Mouse (Mus musculus) B cell, adult 2 months (primary cell): ENCODE measurements around the gene Grin2c.

ENCODE experiments used
- DNase-seq, 2 experiments: peaks; one replicate each; pipeline ENCODE4 v3.0.0; 2022

Gene Grin2c

DNA sequence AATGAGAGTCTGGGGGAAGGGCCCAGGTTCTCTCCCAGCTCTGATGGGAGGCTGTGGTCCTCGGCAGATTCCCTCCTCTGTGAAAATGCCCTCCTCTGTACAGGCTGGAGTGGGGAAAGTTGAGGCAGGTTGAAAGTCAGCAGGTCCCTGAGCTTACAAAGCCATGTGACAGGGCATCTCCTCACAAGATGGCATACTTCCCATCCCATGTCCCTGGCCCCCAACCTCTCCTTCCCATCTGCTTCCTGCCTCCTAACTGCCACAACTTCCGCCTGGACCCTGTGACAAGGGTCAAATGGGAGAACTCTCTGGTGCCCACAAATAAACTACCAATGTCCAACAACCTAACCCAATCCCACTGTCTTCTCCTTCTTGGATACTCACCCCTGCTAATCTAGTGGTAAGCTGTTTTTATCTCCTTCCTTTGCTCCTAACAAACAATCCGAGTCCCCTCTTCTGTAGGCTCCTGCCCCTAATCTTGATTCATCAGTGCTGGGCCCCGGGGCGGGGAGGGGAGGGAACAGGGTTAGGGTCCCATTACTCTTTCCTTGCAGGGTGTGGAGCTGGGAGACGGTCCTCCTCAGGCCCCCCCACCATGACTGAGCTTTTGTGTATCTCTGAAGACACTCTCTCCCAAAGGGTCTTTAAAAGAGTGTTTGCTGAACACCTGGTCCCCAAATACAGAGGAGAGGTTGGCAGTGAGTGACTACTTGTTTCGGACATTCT lies 2.7 kb downstream of the Grin2c start:
- no peak for DNase-seq

DNA sequence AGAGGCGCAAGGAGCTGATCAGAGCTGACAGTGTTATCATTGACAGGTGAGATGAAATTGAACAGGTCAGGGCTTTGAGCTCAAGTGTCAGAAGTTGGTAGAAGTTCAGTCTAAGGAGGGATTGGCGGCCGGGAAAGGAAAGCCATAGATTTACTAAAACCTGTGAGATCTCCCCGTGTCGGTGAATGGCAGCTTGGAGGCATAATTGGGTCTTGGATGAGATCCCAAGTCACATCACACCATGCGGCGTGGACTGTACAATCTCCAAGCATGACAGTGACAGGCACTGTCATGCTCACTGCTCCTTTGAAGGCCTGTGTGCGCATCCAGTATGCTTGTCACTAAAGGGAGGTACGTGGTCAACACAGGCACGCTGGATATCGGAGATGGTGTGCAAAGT lies 4.1 kb downstream of the Grin2c start:
- DNase-seq, result no peak

DNA sequence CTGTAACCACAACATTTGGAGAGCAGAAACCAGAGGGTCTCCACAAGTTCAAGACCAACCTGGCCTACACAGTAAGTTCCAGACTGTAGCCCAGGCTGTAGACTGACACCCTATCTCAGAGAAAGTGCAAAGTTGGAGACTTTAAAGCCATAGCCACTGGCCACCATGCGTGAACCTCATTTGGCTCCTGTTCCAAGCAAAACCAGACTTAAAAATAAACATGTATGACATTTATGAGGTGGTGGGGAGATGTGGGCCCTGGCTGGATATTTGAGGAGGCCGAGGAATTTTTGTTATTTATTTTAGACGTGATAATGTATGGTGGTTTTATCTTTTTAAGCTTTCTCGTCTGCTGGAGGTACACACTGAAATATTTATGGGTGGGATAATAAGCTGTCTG lies 7.9 kb downstream of the Grin2c start:
- no peak for DNase-seq

DNA sequence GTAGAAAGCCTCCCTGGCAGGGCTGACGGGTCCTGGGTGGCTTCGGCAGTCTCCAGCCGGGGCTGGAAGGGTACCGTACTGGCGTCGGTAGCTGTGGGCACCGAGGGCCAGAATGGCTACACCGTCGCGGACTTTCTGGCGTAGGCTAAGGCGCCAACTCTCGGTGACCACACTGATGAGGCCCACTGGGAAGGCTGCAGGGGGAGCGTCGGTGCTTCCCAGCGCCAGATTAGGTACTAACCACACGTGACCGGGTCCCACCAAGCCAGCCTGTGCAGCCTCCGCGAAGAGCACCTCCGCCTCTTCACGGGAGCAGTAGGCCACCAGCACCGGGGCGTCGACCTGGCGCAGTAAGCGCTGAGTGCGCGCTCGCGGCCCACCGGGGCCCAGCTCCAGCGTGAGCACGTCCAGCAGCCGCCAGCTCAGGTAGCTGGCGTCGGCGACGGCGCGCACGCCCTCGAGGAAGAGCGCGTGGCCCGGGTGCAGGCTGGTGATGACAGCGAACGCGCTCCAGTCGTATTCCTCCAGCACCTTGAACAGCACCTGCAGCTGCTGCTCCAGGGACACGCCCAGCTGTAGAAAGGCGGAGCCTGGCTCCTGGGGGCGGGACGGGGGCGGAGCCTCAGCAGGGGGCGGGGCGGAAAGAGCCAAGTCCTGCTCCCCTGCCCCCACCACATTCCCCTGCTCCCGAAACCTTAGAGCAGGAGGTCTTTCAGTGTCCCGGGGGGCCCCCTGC lies 9.1 kb downstream of the Grin2c start:
- peak in 1 of 2 experiments; percentile 22 for DNase-seq

DNA sequence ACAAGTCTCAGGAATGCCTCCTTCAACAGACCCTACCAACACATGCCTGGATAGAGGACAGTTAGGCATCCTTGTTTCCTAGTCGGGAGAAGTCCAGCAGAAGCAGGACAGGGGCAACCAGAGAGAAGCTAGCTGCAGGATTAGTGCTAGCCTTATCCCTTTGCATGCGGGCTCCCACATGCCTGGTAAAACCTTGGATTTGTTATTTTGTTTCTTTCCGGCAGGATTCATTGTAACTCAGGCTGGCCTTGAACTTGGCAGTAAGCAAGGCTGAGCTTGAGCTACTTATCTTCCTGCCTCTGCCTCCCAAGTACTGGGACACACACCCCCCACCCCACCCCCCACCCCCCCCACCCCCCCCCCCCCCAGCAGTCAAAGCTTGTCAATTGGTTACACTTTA lies 15.8 kb downstream of the Grin2c start:
- no peak for DNase-seq

DNA sequence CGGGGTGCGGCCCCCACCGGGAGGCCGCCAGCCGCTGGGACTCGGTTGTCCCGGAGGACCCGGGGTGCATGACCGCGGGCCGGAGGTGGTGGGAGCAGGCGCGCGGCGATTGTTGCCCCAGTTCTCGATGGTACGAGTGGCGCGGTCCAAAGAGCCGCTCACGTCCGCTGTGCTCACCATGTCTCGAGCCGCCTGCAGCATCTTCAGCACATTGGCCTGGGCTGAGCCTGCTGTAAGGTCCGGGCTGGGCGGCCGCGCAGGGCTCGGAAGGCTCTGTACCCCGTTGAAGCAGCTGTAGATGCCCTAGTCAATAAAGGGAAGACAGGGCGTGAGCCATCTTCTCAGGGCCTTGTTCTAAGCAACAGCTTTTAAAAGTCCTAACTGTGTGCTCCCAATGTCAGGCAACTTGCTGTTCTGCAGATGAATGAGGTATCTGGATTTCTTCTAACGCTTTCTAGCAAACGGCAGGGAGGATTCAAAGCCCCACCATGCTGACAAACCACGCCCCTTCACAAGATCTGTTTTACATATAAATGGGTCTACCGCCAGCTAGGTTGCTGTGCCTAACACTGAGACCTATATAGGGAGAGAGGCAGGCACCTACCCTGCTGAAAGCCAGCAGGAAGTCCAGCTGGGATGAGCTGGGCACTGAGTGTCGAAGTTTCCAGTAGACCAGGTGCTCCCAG lies 16.5 kb downstream of the Grin2c start:
- peak in 1 of 2 experiments; percentile 16 for DNase-seq

DNA sequence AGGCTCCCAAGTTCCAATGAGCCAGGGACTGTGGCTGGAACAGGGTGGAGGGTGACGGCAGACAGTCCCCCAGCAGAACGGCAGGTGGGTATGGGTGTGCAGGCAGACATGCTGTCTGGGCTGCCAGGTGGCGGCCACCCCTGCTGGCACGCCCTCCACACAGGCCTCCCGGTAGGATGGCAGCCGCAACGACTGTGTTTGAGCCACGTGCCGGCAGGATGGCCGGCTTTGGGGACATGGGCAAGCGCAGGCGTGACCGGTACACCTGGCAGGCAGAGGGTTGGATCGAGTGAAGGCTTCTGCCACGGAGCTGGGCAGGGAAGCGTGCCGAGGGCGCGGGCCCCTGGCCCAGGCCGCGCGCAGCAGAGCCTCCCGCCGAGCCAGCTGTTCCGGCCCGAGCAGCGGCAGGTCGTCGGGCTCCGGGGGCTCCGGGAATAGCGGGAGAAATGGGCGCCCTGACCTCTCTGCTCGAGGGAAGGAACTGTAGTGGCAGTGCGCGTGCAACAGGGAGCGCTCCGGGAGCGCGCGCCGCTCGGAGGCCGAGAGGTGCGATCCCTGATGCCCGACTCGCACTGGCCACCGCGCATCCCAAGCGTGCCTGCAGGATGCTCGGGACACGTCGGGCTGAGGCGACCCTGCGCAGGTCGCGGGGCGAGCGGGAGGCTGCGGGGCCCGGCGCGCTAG lies 17.2 kb downstream of the Grin2c start:
- no peak for DNase-seq

DNA sequence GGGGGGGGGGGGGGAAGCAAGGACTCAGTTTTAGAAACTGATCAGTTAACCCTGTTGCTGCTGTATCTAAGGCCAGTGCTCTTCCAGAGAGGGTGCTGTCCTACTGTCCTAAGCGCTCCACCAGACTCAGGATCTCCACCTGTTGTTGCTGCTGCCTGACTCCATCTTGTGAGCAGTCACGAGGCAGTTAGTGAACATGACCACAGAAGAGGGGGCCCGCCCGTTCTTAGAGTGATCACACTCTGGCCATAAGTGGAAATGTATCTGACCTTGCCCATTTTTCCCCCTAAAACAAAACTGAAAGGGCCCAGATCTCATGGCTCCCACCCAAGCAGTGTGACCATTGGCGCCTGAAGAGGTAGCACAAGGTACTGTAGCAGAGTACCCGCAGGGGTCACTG lies 19.1 kb downstream of the Grin2c start:
- no peak for DNase-seq

DNA sequence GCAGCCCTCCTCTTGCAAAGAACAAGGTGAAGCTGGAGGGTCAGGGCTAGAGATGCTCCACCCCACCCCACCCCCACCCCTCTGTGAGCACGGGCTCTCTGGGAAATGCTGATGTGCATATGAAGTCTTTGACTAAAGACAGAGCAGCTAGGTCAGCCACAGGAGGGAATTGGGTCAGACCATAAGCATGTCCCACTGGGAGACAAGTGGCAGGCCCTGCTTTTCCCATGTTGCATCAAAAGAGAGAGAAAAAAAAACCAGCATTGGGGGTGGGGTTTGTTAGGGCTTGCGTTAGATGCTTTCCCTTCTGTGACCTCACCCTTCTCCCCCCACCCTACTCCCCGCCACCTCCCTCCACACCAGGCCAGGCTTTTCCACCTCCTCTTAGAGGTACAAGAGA lies 19.8 kb downstream of the Grin2c start:
- no peak for DNase-seq

DNA sequence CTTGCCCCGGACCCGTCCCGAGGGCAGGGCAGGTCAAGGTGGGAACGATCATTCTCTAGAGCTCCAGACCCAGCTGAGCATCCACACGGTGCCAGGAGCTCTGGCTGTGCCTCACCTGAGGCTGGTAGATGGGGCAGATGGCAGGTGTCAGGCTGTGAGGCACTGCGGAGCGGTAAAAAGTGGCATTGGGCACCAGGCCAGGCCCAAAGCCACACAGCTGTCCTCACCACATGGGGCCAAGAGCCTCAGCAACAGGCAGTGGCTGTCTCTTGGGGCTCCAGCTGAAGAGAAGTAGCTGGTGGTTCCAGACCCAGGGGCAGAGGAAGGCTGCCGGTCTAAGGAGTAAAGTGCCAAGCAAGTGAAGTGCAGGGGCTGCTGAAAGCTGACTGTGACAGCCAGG lies 20.7 kb downstream of the Grin2c start:
- DNase-seq, result no peak

DNA sequence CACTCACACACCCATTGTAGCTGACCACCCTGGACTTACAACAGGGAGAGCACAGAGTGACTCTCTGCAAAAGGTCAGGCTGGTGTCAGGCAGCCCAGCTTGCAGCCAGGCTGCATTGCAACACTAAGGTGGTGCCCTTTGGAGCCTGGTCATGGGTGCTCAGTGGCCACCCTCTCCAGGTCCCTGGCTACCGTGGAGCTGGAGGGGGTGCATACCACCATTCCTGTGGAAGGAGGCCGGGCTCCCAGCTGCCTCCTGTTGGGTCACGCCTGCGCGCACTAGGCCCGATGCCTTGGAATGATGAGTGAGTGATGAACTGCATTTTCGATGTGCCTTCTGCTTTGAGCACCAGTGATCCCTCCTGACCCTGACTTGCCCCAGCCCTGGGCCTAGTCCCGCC lies 22.2 kb downstream of the Grin2c start:
- no peak for DNase-seq

DNA sequence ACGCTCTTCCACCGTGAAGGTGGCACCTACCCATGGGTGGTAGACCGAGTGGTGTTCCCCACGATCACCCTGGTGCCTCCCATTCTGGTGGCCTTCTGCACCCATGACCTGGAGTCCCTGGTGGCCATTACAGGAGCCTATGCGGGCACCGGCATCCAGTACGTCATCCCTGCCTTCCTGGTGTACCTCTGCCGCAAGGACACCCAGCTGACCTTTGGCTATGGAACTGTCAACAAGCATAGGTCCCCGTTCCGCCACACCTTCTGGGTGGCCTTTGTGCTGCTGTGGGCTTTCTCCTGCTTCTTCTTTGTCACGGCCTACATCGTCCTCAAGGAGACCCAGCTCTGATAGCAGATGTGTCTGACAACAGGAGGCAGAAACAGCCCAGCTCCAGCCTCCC lies 23.3 kb downstream of the Grin2c start:
- DNase-seq, result no peak

DNA sequence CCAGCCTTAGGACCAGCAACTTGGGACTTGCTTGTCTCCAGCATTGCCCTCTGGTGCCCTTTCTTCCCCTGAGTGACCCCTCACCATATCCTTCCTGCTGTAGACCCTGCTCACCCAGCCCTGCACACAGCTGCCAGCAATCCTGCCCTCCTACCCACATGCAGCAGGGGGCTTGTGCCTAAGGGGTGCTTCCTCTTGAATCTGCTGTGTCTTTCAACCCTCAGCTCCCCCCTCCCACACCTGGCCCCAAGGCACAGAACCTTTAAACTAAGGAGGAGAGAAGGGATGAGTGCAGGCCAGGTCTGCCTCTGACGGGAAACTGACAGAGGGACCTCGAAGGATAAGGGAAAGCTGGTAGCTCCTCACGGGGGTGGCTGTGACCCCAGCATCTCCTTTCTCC lies 24.3 kb downstream of the Grin2c start:
- DNase-seq, result no peak

DNA sequence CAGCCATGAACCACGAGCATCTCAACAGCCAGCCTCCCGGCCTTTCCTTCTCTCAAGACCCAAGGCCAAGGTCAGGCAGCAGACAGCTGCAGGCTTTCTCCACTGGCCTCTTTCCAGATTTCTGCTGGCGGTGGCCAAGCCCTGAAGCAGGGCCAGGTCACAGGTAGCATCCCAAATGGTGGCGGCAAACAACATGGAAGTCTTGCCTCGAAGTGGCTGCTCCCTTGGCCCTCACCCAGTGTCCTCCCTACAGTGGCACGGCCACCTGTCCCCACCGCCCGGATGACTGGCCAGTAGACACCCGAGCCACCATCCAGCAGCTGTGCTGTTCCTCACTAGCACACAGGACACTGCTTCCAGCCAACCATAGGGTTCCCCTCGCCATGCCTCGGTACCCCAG lies 25.6 kb downstream of the Grin2c start:
- DNase-seq, result no peak

DNA sequence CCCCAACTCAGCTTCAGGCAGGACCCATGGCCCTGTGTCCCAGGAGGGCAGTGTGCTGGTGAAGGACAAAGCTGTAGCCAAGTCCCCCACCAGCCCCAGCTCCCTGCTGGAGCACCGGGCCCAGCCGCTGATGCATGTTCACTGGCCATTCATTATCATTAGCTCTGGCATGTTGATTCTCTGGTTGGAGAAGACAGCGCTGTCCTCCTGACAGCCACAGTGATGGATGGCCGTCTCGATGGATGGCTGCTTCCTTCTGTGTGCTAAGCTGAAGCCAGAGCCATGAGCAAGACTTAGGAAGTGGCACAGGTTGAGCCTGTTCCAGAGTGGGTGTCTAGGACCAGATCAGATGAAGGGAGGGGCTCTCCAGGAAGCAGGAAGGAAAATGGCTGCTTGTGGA lies 30.5 kb downstream of the Grin2c start:
- DNase-seq, result no peak

DNA sequence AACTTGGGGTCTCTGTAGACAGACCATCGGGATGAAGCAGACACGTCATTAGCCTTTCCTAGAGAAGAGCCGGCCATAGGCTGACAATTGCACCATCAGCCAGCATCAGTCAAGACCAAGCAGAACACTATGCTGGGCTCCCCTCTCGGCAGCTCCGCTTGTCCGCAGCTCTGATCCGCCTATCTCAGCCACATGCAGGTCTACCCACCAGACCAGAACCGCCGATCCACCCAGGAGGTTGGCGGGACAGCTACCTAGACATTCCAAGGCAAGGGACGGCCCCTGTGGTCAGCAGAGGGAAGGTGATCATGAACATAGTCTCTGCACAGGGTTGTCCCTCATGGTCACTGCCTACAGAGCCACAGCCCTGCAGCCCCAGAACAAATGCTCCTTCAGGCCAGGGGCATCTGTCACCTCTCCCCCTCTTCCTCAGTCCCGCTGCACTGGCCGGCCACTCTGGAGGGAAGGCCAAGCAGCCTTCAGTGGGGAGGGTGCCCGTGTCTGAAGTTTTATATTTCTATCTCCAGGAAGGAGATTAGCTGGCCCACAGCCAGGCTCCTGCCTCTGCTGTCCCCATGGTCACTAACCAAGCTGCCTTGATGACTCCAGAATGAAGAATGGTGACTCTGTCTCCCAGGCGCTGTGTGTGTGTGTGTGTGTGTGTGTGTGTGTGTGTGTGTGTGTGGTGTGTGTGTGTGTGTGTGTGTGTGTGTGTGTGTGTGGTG lies 32.6 kb downstream of the Grin2c start:
- no peak for DNase-seq

DNA sequence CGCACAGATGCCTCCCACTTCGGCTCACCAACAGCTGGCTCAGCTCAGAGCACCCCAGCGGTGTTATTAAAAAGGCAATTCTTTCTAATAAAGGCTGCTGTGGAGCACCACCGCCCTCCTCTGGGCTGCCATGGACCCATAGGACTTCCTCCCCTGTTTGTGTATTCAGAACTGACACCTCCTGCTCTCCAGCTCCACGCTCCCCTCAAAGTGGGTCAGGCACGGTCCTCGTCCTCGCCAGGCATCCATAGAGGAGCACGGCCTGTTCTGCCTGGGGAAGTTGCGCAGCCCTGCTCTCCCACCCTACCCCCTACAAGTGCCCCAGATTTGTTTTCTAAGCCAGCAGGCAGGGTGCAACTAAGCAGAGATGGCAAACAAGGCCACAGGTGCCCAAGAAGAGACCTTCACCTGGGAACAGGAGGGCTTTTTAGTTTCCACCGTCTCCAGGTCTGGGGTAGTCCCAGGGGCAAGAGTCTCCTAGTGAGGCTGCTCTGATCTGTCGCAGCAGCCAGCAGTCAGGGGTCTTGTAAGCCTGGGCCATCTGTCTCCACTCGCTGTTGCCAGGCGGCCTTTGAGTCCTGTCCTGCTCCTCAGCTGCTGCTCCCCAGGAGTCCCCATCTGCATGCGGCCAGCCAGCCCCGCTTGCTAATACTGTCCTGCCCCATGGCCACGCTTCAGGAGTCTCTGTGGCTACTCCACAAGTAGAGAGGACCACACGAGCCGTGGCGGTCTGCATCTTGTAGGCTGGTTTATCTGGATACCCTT lies 33.3 kb downstream of the Grin2c start:
- DNase-seq, result peak in 1 of 2 experiments; percentile 20

DNA sequence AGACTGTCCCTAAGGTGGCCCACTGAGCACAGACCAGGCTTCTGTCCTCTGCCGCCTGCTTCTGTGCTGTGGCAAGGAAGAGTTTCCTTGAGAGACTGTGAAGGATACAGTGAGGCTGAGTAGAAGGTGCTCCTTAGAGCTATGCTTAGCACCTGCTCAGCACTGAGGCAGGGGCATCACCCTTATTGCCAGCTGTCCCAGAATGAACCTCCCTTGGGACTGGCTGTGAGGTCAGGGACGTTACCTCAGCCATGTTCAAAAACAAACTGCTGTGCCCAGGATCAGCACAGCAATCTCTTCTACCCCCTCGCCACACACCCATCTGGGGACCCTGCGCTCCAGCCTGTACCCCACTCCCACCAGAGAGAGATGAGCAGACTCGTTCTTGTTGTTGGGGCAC lies 34.2 kb downstream of the Grin2c start:
- no peak for DNase-seq

DNA sequence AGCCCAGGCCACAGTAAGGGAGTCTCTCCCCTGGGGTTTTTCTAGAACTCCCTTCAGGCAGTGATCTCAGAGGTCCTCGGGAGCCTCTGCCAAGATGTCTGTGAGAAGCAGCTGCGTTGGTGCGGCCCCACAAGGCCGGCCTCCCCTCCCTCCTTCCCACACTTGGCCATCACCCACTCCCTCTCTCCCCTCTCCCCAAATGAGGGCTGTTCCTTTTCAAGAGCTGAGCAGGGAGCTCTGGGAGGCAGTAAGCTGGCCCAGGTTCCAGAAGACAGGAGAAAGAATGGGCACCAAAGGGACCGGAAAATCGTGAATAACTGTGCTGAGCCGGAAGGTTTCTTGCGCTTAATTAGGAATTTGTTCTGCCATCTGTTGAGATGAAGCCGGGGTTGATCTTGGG lies 35.1 kb downstream of the Grin2c start:
- no peak for DNase-seq

DNA sequence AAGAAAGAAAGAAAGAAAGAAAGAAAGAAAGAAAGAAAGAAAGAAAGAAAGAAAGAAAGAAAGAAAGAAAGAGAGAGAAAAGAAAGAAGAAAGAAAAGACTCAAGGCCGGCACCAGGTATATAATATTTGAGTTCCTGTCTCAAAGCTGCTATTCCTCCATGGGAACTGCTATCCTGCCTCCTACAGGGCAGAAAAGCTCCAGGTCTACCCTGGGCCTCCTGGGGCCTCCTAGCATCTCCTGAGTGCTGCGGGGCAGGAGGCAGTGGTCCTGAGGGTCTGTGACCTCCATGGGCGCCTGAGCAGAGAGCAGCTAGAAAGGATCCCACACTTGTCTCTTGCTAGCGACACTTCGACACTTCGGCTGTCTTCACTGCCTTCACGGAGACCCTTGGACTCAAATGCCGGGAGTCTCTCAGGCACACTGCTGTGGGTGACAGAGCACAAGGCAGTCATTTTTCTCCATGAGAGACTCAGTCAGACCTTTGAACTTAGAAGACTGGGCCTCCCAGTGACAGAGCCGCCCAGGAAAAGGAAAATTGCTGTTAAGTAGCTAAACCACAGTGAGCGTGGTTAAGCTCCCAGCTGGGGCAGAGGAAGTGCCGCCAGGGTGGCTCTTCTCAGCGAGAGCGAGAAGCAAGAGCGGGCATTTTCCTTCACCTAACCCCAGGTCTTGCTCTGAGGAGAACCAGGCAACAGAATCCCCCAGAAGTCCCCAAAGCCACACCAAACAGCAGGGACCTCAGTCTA lies 35.7 kb downstream of the Grin2c start:
- DNase-seq, result peak; percentile 23 to 32
